Mouse (Mus musculus): ENCODE results near the gene Batf3. TPM values are rescaled to one million over a fixed set of nuclear protein-coding genes. Genes with fewer than 3 reads are reported as not detected.
"Not testable (repeated sequence)": the region's sequence is repeated elsewhere in the genome, so short reads cannot be mapped to it uniquely, and the experiment has no call there.

Gene Batf3
- total RNA-seq, 4 experiments from 2014 or later, result 0.89 to 5.4 (median 3.9) TPM

GRCm38 (mm10) chr1:191131692-191132091 lies 34.0 kb downstream of the Batf3 start:
- DNase-seq (ENCODE audit: low spot score in 2 of 2), result no peak

- DNase-seq (ENCODE audit: low spot score in 2 of 2), result no peak
Observed at GRCm38 (mm10) chr1:191132240-191132639, 34.6 kb downstream of the Batf3 start.

GRCm38 (mm10) chr1:191132934-191133333 lies 35.3 kb downstream of the Batf3 start:
- no peak for DNase-seq (ENCODE audit: low spot score in 2 of 2)

GRCm38 (mm10) chr1:191135406-191135805 lies 37.8 kb downstream of the Batf3 start:
- DNase-seq (ENCODE audit: low spot score in 2 of 2), result no peak

GRCm38 (mm10) chr1:191138436-191138835 lies 40.8 kb downstream of the Batf3 start:
- DNase-seq (ENCODE audit: low spot score in 2 of 2), result no peak

GRCm38 (mm10) chr1:191138874-191139495 lies 41.3 kb downstream of the Batf3 start:
- DNase-seq (ENCODE audit: low spot score in 2 of 2), result no peak

- DNase-seq (ENCODE audit: low spot score in 2 of 2), result no peak
Observed at GRCm38 (mm10) chr1:191140983-191141382, 43.3 kb downstream of the Batf3 start.

- not testable (repeated sequence) for DNase-seq (ENCODE audit: low spot score in 2 of 2)
Observed at GRCm38 (mm10) chr1:191149489-191149888, 51.8 kb downstream of the Batf3 start.

- no peak for DNase-seq (ENCODE audit: low spot score in 2 of 2)
Observed at GRCm38 (mm10) chr1:191150924-191151605, 53.4 kb downstream of the Batf3 start.

GRCm38 (mm10) chr1:191153052-191153451 lies 55.4 kb downstream of the Batf3 start:
- DNase-seq (ENCODE audit: low spot score in 2 of 2), result peak in 1 of 2 experiments; percentile 28

GRCm38 (mm10) chr1:191154314-191154713 lies 56.7 kb downstream of the Batf3 start:
- DNase-seq (ENCODE audit: low spot score in 2 of 2), result no peak

Other genes starting within 250 kb of the Batf3 start
- gene Rps6kc1, start 186.1 kb upstream of the Batf3 start, total RNA-seq (2022), result 100 to 1,000 TPM; 112 to 133 (median 128) TPM
- 10 to 100 TPM; 56.3 to 64.7 (median 57.9) TPM for gene Angel2, start 172.7 kb upstream of the Batf3 start, total RNA-seq (2022)
- 1 to 10 TPM; 2.0 to 3.0 (median 2.6) TPM for gene Vash2, start 118.6 kb upstream of the Batf3 start, total RNA-seq (2022)
- 10 to 100 TPM; 12.5 to 15.3 (median 14.3) TPM for gene Flvcr1, start 71.7 kb upstream of the Batf3 start, total RNA-seq (2022)
- not detected for gene Spata45, start 61.2 kb upstream of the Batf3 start, total RNA-seq (2022)
- 10 to 100 TPM; 28.7 to 35.8 (median 31.9) TPM for gene Tatdn3, start 34.9 kb upstream of the Batf3 start, total RNA-seq (2022)
- gene Nsl1, start 34.8 kb upstream of the Batf3 start, total RNA-seq (2022), result 1 to 10 TPM in 1 of 4 experiments, under 1 TPM in 3; 0.37 to 1.3 (median 0.55) TPM
- gene Fam71a, start 67.0 kb downstream of the Batf3 start, total RNA-seq (2022), result not detected
- gene Atf3, start 120.2 kb downstream of the Batf3 start, total RNA-seq (2022), result 1 to 10 TPM; 1.0 to 4.6 (median 2.5) TPM
- gene Nenf, start 220.3 kb downstream of the Batf3 start, total RNA-seq (2022), result 10 to 100 TPM; 70.3 to 81.7 (median 76.9) TPM
- gene Tmem206, start 228.1 kb downstream of the Batf3 start, total RNA-seq (2022), result 10 to 100 TPM in 1 of 4 experiments, 1 to 10 TPM in 3; 8.8 to 12.0 (median 9.6) TPM

Data from left cerebral cortex, adult 8-10 months (tissue).